Mouse (Mus musculus): ENCODE measurements around the gene Nrip2. TPM values are rescaled to one million over a fixed set of nuclear protein-coding genes. Genes with fewer than 3 reads are reported as not detected.

Nrip2 gene
- polyA plus RNA-seq, 1 experiment from 2014 or later = 9.0 TPM

- no peak overlapping the region for H3K9ac ChIP-seq
- no peaks in the 10 kb centered on the region for H3K36me3 ChIP-seq (replicated peaks; ENCODE audit: control insufficient read depth, insufficient read depth)
- 76% methylated on average over 7 of the region's 7 CpGs for whole genome bisulfite sequencing
- no peaks in the 10 kb centered on the region for H3K9me3 ChIP-seq (ENCODE audit: control insufficient read depth, low read length)
- no peaks in the 10 kb centered on the region for H3K27me3 ChIP-seq (ENCODE audit: control insufficient read depth, insufficient read depth, low read length)
- no peaks in the 10 kb centered on the region for H3K4me1 ChIP-seq (replicated peaks; ENCODE audit: control insufficient read depth, insufficient read depth, low read length)
- H3K27ac ChIP-seq = no peak overlapping the region
- ATAC-seq (ENCODE audit: low FRiP score) = no peak
- H3K4me3 ChIP-seq (replicated peaks; ENCODE audit: low read length) = no peak overlapping the region
- no peak for DNase-seq (ENCODE audit: low spot score)
- no peak overlapping the region for H3K4me2 ChIP-seq (replicated peaks)
Observed at GRCm38 (mm10) chr6:128383752-128384151, 15.3 kb upstream of the Nrip2 start.

- Histone ChIP-seq H3K27ac (no peak overlapping the region), H3K27me3 (ENCODE audit: control insufficient read depth, insufficient read depth, low read length) (no peaks in the 10 kb centered on the region), H3K36me3 (replicated peaks; ENCODE audit: control insufficient read depth, insufficient read depth) (no peaks in the 10 kb centered on the region), H3K4me2 (replicated peaks) (no peak overlapping the region), H3K4me3 (replicated peaks; ENCODE audit: low read length) (no peak overlapping the region), H3K9me3 (ENCODE audit: control insufficient read depth, low read length) (no peaks in the 10 kb centered on the region), H3K4me1 (replicated peaks; ENCODE audit: control insufficient read depth, insufficient read depth, low read length) (no peaks in the 10 kb centered on the region), H3K9ac (no peak overlapping the region)
- WGBS = 84% methylated on average over 1 of the region's 1 CpGs
- ATAC-seq (ENCODE audit: low FRiP score) (no peak), DNase-seq (ENCODE audit: low spot score) (no peak)
Observed at GRCm38 (mm10) chr6:128385026-128385425, 14.1 kb upstream of the Nrip2 start.

GRCm38 (mm10) chr6:128389185-128389584 is 9.9 kb upstream of the Nrip2 start:
- WGBS = 92% methylated on average over 1 of the region's 1 CpGs
- no peak for ATAC-seq (ENCODE audit: low FRiP score)
- no peak overlapping the region for H3K27ac ChIP-seq

GRCm38 (mm10) chr6:128390683-128391082 is 8.4 kb upstream of the Nrip2 start:
- WGBS = 71% methylated on average over 1 of the region's 1 CpGs
- H3K27ac ChIP-seq = no peak overlapping the region
- no peaks in the 10 kb centered on the region for H3K4me1 ChIP-seq (replicated peaks; ENCODE audit: control insufficient read depth, insufficient read depth, low read length)
- no peaks in the 10 kb centered on the region for H3K36me3 ChIP-seq (replicated peaks; ENCODE audit: control insufficient read depth, insufficient read depth)
- H3K27me3 ChIP-seq (ENCODE audit: control insufficient read depth, insufficient read depth, low read length) = no peaks in the 10 kb centered on the region
- H3K9ac ChIP-seq = no peak overlapping the region
- H3K4me2 ChIP-seq (replicated peaks) = no peak overlapping the region
- no peak for ATAC-seq (ENCODE audit: low FRiP score)
- no peak overlapping the region for H3K4me3 ChIP-seq (replicated peaks; ENCODE audit: low read length)
- no peaks in the 10 kb centered on the region for H3K9me3 ChIP-seq (ENCODE audit: control insufficient read depth, low read length)
- DNase-seq (ENCODE audit: low spot score) = no peak

More at GRCm38 (mm10) chr6:128389185-128389584, 9.9 kb upstream of the Nrip2 start:
- Histone ChIP-seq H3K4me3 (replicated peaks; ENCODE audit: low read length) (no peak overlapping the region), H3K36me3 (replicated peaks; ENCODE audit: control insufficient read depth, insufficient read depth) (no peaks in the 10 kb centered on the region), H3K4me1 (replicated peaks; ENCODE audit: control insufficient read depth, insufficient read depth, low read length) (no peaks in the 10 kb centered on the region), H3K9ac (no peak overlapping the region), H3K27me3 (ENCODE audit: control insufficient read depth, insufficient read depth, low read length) (no peaks in the 10 kb centered on the region), H3K9me3 (ENCODE audit: control insufficient read depth, low read length) (no peaks in the 10 kb centered on the region), H3K4me2 (replicated peaks) (no peak overlapping the region)
- no peak for DNase-seq (ENCODE audit: low spot score)

- no peak overlapping the region for H3K27ac ChIP-seq
- no peak overlapping the region for H3K4me3 ChIP-seq (replicated peaks; ENCODE audit: low read length)
- no peaks in the 10 kb centered on the region for H3K36me3 ChIP-seq (replicated peaks; ENCODE audit: control insufficient read depth, insufficient read depth)
- ATAC-seq (ENCODE audit: low FRiP score) (no peak), DNase-seq (ENCODE audit: low spot score) (no peak)
- no peak overlapping the region for H3K9ac ChIP-seq
- no peak overlapping the region for H3K4me2 ChIP-seq (replicated peaks)
- 80% methylated on average over 7 of the region's 7 CpGs for WGBS
- no peaks in the 10 kb centered on the region for H3K27me3 ChIP-seq (ENCODE audit: control insufficient read depth, insufficient read depth, low read length)
- H3K9me3 ChIP-seq (ENCODE audit: control insufficient read depth, low read length) = no peaks in the 10 kb centered on the region
- H3K4me1 ChIP-seq (replicated peaks; ENCODE audit: control insufficient read depth, insufficient read depth, low read length) = peaks cover 12% of the 10 kb centered on the region; the same call in 1 of the 2 replicates
Observed at GRCm38 (mm10) chr6:128397574-128398261, 1.4 kb upstream of the Nrip2 start.

- H3K4me3 ChIP-seq (replicated peaks; ENCODE audit: low read length) = peak overlapping the region; percentile 20
- no peaks in the 10 kb centered on the region for H3K9me3 ChIP-seq (ENCODE audit: control insufficient read depth, low read length)
- H3K9ac ChIP-seq = peak overlapping the region; percentile 54
- DNase-seq (ENCODE audit: low spot score) = peak; percentile 59
- WGBS = 42% methylated on average over 21 of the region's 21 CpGs
- H3K4me1 ChIP-seq (replicated peaks; ENCODE audit: control insufficient read depth, insufficient read depth, low read length) = peaks cover 12% of the 10 kb centered on the region; the same call in 1 of the 2 replicates
- peak; percentile 88 for ATAC-seq (ENCODE audit: low FRiP score)
- H3K4me2 ChIP-seq (replicated peaks) = peak overlapping the region; percentile 49
- H3K27me3 ChIP-seq (ENCODE audit: control insufficient read depth, insufficient read depth, low read length) = no peaks in the 10 kb centered on the region
- H3K27ac ChIP-seq = peak overlapping the region; percentile 66
- no peaks in the 10 kb centered on the region for H3K36me3 ChIP-seq (replicated peaks; ENCODE audit: control insufficient read depth, insufficient read depth)
Observed at GRCm38 (mm10) chr6:128399421-128400185, 507 bp downstream of the Nrip2 start.

GRCm38 (mm10) chr6:128404708-128405107 is 5.6 kb downstream of the Nrip2 start:
- DNase-seq (ENCODE audit: low spot score) = no peak
- Histone ChIP-seq H3K4me2 (replicated peaks) (no peak overlapping the region), H3K9me3 (ENCODE audit: control insufficient read depth, low read length) (no peaks in the 10 kb centered on the region), H3K36me3 (replicated peaks; ENCODE audit: control insufficient read depth, insufficient read depth) (peaks cover 35% of the 10 kb centered on the region), H3K4me1 (replicated peaks; ENCODE audit: control insufficient read depth, insufficient read depth, low read length) (peaks cover 10% of the 10 kb centered on the region; the same call in 1 of the 2 replicates), H3K4me3 (replicated peaks; ENCODE audit: low read length) (no peak overlapping the region), H3K27me3 (ENCODE audit: control insufficient read depth, insufficient read depth, low read length) (no peaks in the 10 kb centered on the region), H3K27ac (no peak overlapping the region), H3K9ac (no peak overlapping the region)
- 57% methylated on average over 5 of the region's 5 CpGs for WGBS
- ATAC-seq (ENCODE audit: low FRiP score) = no peak

GRCm38 (mm10) chr6:128408544-128409125 is 9.5 kb downstream of the Nrip2 start:
- Histone ChIP-seq H3K36me3 (replicated peaks; ENCODE audit: control insufficient read depth, insufficient read depth) (peaks cover 67% of the 10 kb centered on the region), H3K27ac (no peak overlapping the region), H3K4me2 (replicated peaks) (no peak overlapping the region), H3K9ac (no peak overlapping the region), H3K4me3 (replicated peaks; ENCODE audit: low read length) (no peak overlapping the region), H3K9me3 (ENCODE audit: control insufficient read depth, low read length) (no peaks in the 10 kb centered on the region), H3K4me1 (replicated peaks; ENCODE audit: control insufficient read depth, insufficient read depth, low read length) (no peaks in the 10 kb centered on the region), H3K27me3 (ENCODE audit: control insufficient read depth, insufficient read depth, low read length) (no peaks in the 10 kb centered on the region)
- 89% methylated on average over 7 of the region's 7 CpGs for WGBS
- no peak for ATAC-seq (ENCODE audit: low FRiP score)
- DNase-seq (ENCODE audit: low spot score) = no peak

GRCm38 (mm10) chr6:128410305-128410704 is 11.2 kb downstream of the Nrip2 start:
- Histone ChIP-seq H3K9ac (no peak overlapping the region), H3K4me2 (replicated peaks) (no peak overlapping the region), H3K27me3 (ENCODE audit: control insufficient read depth, insufficient read depth, low read length) (no peaks in the 10 kb centered on the region), H3K4me1 (replicated peaks; ENCODE audit: control insufficient read depth, insufficient read depth, low read length) (no peaks in the 10 kb centered on the region), H3K27ac (no peak overlapping the region), H3K36me3 (replicated peaks; ENCODE audit: control insufficient read depth, insufficient read depth) (peaks cover 80% of the 10 kb centered on the region), H3K4me3 (replicated peaks; ENCODE audit: low read length) (no peak overlapping the region), H3K9me3 (ENCODE audit: control insufficient read depth, low read length) (no peaks in the 10 kb centered on the region)
- ATAC-seq (ENCODE audit: low FRiP score) (no peak), DNase-seq (ENCODE audit: low spot score) (no peak)
- WGBS = 95% methylated on average over 13 of the region's 13 CpGs
